Mouse (Mus musculus) layer of hippocampus, postnatal 14 days (tissue): ENCODE measurements around the gene Elavl3. TPM values are rescaled to one million over a fixed set of nuclear protein-coding genes. Genes with fewer than 3 reads are reported as not detected.

Source experiments
- total RNA-seq, 2 experiments: library from RNA; stranded (reverse); gene quantifications; 2 replicates each; pipeline ENCODE4 v1.2.3; 2021

The Elavl3 gene
- total RNA-seq, 2 experiments from 2014 or later = 176 to 178 TPM

Other genes with a start within 250 kb of the Elavl3 start
- not detected for gene Angptl8, start 216.5 kb downstream of the Elavl3 start, total RNA-seq
- gene Dock6, start 199.4 kb downstream of the Elavl3 start, total RNA-seq = 10 to 100 TPM; 24.5 to 24.7 TPM
- 10 to 100 TPM; 22.6 to 24.2 TPM for gene Rab3d, start 133.8 kb downstream of the Elavl3 start, total RNA-seq
- 10 to 100 TPM; 13.8 to 14.2 TPM for gene Ccdc159, start 124.6 kb downstream of the Elavl3 start, total RNA-seq
- 10 to 100 TPM; 35.7 to 37.0 TPM for gene Tmem205, start 124.5 kb downstream of the Elavl3 start, total RNA-seq
- gene Plppr2, start 115.0 kb downstream of the Elavl3 start, total RNA-seq = 100 to 1,000 TPM; 350 to 352 TPM
- 10 to 100 TPM; 14.4 to 15.2 TPM for gene Swsap1, start 96.3 kb downstream of the Elavl3 start, total RNA-seq
- gene Epor, start 88.5 kb downstream of the Elavl3 start, total RNA-seq = 1 to 10 TPM; 2.6 to 3.3 TPM
- 1 to 10 TPM; 1.2 to 1.3 TPM for gene Rgl3, start 62.6 kb downstream of the Elavl3 start, total RNA-seq
- 1 to 10 TPM; 6.1 to 6.8 TPM for gene Ccdc151, start 49.4 kb downstream of the Elavl3 start, total RNA-seq
- 100 to 1,000 TPM; 105 to 110 TPM for gene Prkcsh, start 49.2 kb downstream of the Elavl3 start, total RNA-seq
- gene Gm49318, start 19.2 kb upstream of the Elavl3 start, total RNA-seq = 1 to 10 TPM; 1.5 to 2.8 TPM
- 10 to 100 TPM; 19.4 to 22.7 TPM for gene Zfp653, start 19.4 kb upstream of the Elavl3 start, total RNA-seq
- gene Ecsit, start 33.4 kb upstream of the Elavl3 start, total RNA-seq = 10 to 100 TPM; 42.4 to 45.7 TPM
- 1 to 10 TPM in 1 of 2 experiments, under 1 TPM in 1; 0.45 to 1.4 TPM for gene Cnn1, start 47.2 kb upstream of the Elavl3 start, total RNA-seq
- 10 to 100 TPM; 57.0 to 58.0 TPM for gene Elof1, start 65.1 kb upstream of the Elavl3 start, total RNA-seq
- under 1 TPM; 0.44 to 0.86 TPM for gene Acp5, start 83.7 kb upstream of the Elavl3 start, total RNA-seq
- 10 to 100 TPM; 49.1 to 51.0 TPM for gene Pigyl, start 104.8 kb upstream of the Elavl3 start, total RNA-seq
- gene Zfp872, start 136.1 kb upstream of the Elavl3 start, total RNA-seq = under 1 TPM; 0.12 TPM
- 10 to 100 TPM; 19.2 to 20.6 TPM for gene Zfp809, start 173.7 kb upstream of the Elavl3 start, total RNA-seq
- gene Zfp599, start 207.9 kb upstream of the Elavl3 start, total RNA-seq = 1 to 10 TPM; 4.8 to 5.2 TPM